Mouse (Mus musculus) lung, postnatal 14 days (tissue): Measurements from ENCODE around the gene Dnal1.

ENCODE experiments used
- DNase-seq: peaks from one replicate; pipeline ENCODE4 v3.0.0; 2021

Gene Dnal1

DNA sequence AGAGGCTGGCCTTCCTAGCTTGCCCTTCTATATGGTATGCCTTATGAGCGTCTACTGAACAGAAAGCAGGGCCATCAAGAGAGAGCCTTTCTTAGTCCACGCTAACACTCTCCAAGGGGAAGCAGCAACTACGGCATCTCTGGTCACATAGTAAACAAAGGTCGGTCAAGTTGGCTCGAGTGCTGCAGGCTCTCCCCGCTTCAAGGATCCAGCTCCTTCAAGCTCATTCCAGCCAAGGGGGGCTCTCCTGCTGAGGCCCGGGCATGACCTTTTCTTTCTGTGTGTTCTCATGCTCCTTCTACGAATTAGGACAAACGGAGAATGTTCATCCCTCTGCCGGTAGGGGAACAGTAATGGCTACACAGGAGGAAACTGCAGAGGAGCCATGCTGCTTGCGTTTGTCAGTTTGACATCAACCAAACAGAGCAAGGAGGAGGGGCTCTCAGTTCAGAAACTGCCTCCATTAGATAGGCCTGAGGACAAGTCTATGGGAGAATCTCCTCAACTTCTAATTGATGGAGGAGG, 49.5 kb downstream of the Dnal1 start:
- no peak for DNase-seq

DNA sequence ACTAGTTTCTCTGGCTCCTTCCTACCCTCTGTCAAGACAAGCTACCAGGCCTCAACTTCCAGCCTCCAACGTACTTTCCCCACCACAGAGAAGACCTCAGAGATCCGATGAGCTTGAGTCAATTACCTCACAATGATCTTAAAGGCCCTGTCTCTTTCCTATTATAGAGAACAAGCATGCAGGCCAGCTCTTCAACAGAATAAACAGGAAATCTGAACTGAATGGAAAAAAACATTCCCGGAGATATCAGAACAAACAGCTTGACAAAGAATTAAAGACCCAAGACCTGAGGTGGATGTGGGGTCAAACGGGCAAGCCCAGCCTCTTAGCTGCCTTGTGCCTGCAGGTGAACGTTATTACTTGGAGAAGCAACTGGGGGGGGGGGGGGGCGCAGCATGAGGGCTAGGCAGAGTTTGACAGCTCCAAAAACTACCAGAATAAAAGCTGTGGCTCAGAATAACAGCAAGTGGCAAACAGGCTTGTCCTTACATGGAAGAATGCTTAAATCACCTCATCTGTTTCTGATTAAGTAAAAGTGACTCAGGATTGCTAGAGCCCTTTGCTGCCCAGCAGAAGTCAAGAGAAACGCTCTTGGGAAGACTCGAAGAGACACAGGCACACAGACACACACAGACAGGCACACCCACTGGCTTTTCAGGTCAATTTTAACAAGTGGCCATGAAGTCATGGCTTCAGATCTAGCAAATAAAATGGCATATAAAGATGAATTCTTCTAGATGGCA, 51.6 kb downstream of the Dnal1 start:
- DNase-seq: no peak

GRCm38 (mm10) chr12:84170610-84171009, 56.4 kb downstream of the Dnal1 start:
- DNase-seq: no peak

DNA sequence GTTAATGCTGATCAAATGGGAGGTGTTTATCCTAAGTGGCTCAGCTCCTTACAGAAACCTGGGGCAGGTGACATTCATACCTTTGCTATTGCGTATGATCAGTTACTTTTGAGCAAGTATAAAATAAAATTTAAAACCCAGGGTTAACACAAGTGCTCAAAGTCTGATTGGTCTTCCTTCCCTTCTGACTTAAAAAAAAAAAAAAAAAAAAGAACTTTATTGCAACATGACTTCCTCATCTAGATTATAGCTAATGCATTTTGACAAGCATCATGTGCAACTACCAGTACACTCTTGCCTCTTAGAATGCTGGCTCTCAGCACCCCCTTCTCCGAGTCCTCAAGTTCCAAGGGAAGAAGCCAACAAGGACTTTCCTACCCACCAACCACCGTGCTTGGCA, 58.0 kb downstream of the Dnal1 start:
- DNase-seq: no peak

DNA sequence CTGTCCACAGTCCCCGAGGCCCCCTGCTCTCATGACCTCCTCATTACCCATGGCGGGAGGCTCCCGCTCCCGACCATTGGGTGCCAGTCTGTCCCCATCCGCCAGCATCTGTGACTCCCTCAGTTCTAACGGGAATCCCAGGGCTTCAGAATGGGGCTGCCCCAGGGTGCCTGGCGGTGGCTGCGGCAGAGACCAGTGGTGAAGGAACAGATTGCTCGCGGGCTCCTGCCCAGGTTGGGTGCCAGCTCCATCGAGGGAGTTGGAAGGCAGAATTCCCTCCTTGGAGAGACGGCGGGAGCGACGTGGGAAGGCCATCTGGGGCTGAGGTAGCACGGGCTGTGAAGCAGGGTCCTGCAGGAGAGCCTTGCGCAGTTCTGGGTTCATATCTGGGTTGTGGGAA, 58.7 kb downstream of the Dnal1 start:
- no peak for DNase-seq

DNA sequence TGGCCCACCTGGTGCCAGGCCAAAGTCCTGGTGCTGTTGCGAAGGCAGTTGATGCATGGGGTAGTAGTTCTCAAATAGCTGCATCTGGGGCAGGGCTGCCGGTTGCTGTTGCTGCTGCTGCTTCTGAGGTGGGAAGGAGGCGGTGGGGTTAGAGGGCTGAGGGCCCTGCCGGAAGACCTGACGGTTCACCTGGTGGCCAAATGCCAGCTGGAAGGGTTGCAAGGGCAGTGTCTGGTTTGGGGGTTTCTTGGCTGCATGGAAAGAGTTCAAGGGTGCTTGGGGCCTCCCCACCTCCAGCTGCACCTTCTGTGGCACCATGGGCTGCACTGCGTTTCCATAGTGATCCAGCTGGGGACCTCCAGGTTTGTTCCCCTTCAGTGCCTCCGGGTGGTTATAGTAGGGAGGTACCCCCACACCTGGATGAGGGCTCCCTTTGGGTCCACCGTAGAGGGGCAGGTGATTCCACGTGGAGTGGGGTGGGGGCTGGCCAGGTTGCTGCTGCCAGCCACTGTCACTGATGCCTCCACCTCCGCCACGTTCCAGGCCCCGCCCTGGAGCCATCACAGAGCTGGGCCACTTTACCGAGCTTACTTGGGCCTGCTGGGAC, 59.2 kb downstream of the Dnal1 start:
- DNase-seq: no peak

DNA sequence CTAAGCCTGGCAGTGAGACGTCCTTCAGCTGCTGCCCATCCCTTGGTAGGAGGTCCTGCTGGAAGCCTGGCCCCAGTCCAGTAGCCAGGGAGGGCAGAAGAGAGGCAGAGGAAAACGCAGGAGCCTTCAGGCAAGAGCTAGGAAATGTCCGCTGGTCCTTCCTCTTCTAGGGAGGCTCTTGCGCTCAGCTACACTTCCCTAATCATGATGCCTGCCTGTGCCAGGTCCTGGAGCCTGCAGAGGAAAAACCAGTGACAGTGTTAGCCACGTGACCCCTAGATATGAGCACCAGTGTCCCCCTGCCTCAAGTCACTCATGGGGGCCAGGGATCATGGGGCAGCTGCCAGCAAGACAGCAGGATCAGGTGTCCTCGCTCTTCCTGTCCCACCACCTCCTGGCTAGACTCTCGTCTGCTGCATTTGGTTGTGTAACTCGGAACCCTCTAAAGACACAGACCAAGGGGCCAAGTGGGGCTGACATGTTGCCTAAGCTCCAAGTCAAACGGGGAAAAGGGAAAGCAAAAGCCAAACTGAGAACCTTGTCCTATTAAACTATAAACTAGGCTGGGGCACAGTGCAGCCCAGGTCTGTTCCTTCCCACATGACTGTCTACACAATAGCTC, 60.1 kb downstream of the Dnal1 start:
- DNase-seq: peak; percentile 66

- DNase-seq: peak; percentile 92
Measured at GRCm38 (mm10) chr12:84174871-84175270, 60.7 kb downstream of the Dnal1 start.

DNA sequence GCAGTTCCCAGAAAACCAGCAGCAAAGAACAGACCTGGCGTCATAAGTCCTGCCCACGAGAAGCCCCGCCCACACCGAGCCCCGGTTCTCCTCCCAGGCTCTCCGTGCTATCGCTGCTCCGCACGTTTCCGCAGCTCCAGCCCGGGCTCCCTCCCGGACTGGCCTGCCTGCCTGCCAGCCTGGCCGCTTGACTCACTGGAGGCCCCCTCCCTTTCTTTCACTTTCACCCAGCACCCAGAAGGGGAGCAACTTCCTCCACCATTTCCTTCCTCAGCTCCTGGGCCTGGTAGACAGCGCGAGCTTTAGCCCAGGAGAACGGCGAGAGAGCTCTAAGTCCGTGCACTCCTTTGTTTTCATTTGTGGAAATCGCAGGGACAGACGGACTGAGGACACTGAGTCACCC, 61.5 kb downstream of the Dnal1 start:
- peak; percentile 92 for DNase-seq

- no peak for DNase-seq
Measured at GRCm38 (mm10) chr12:84176126-84176769, 62.1 kb downstream of the Dnal1 start.

DNA sequence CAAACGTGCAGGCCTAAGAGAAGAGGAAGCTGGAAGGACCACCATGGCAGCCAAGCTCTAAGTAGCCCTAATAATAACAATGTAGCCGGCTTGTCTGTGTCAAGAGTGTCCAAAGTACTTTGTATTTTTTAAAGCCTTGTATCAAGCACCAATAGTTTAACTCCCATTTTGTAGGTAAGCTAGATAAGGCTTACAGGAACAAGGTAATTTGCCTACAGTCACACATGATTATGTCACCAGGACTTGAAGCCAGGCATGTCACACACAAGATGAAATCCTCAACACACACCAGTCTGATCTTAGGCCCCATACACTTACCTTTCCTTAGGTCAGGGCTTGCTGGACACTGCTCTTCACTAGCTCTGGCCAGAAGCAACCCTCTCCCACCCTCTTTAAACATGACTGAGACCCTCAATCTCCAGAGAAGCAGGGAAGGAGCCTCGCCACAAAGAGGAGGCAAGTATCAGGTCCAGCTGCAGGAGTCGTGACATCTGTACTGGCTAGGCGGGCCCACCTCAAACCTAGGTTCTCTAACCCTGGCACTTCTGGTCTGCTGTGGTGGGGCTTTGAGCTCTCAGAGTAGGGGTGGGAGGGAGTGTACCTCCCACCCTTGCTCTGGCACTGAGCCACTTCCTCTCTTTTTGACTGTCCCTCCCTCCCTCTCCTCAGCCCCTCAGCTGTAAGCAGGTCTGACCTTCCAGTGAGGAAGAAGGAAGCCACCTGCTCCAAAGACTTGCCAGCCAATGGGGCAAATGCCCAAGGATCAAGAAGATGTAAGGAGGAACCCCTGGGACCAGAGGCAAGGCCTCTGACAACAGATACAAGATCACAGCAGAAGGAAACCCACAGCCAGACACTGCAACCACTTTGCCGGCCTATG, 63.0 kb downstream of the Dnal1 start:
- no peak for DNase-seq

GRCm38 (mm10) chr12:84178052-84178451, 63.9 kb downstream of the Dnal1 start:
- DNase-seq: no peak

DNA sequence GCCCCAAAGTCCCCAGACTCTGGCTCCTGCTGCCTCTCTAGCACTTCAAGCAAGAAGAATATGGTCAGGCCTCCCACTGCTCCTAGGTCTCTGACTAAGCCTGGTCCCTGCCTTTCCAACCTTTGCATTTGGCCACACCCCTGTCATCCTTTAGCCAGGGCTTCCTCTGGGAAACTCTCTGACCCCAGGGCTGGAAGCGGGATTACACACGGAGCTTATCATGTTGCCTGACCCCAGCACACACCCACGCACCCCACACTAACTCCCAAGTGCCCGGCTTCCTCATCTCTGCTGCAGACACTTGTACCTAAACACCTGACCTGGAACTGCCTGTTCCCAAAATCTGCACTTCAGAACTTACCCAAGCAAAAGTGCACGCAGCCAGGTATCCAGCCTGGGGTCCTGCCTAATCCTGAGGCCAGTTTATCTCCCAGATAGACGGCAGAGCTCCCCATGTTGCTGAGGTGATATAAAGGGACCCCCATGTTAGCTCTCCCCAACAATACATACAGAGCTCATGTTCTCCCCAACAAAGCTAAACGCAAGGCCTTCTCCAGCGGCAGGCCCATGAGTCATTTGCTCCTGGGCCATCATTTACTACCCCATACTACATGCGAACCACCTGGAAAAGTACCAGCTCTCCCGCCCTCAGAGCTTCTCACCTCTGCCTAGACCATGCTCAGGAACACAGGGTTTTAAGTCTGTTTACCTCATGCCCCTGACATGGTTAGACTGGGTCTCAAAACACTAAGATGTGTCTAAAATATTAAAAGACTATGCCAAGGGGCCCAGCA, 64.7 kb downstream of the Dnal1 start:
- no peak for DNase-seq

DNA sequence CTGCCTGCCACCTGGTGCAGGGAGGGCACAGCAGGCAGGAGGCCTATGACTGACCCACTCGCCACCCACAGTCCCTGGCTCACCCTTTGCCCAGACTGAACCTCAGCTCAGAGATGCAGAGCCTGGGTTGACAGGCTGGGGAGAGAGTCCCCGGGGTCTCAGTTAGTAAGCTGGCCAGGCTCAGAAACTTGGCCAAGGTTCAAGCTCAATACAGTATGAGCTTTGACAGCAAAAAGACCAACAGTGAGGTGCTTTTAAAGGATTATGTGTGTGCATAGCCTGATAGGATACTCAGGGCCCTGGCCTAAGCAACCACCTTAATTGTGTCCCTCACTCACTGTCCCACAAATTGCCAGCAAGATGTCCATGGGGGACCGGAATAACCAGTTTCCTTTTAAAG, 65.9 kb downstream of the Dnal1 start:
- DNase-seq: no peak

- peak; percentile 87 for DNase-seq
Measured at GRCm38 (mm10) chr12:84180701-84181435, 66.7 kb downstream of the Dnal1 start.

GRCm38 (mm10) chr12:84181999-84182398, 67.8 kb downstream of the Dnal1 start:
- DNase-seq: no peak

DNA sequence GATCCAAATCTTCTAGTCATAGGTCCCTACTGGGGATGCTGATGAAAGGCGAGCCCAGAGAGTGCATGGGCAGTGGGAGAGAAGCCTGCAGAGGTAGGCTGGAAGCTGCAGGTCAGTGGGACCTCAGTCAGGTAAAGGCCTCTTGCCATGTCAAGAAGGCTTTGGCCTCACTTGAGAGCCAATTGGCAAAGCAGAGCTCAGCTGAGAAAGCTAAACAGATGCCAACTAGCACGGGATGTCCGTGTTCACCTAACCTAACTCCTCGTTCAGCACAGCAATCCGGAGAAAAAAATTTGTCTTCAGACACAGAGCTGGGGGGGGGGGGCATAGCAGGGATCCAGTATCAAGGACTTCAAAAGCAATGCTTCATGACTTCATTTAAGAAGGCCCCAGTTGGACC, 70.8 kb downstream of the Dnal1 start:
- DNase-seq: no peak

DNA sequence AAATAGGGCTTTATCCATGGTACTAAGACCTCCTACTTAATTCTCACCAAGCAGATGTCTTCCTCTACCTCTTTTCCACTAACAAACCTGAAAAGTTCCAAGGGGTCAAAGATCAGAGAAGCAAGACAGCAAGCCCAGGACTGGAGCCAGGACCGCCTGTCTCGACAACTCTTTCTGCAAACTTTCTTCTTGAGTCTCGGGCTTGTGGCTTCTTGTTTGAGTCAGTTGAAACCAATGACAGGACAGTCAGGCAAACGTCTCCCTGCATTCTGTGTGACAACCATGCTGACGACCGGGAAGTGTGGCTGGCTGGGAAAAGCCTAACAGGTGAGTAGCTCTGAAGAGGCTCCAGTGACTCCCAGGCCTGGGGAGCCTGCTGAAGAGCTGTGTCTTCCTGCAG, 71.4 kb downstream of the Dnal1 start:
- DNase-seq: no peak

GRCm38 (mm10) chr12:84186536-84186935, 72.4 kb downstream of the Dnal1 start:
- DNase-seq: no peak

DNA sequence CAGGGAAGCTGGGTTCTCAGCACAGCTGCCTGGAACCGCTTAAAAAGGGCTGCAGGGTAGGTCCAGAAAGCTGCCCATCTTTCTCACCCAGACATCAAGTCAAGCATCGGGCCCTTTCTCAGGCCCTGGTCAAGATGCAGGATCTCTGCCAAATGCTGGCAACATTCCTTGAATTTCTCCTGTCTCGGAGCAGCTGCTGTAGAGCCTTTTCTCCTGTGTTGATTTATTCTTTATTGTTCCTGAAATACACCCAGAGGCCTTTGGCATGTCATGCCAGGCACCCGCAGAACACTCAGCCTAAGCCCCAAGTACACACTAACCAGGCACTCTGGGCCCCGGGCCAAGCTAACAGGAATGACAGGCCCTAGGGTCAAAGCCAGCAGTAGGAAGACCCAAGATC, 72.8 kb downstream of the Dnal1 start:
- DNase-seq: peak; percentile 83
